Mouse (Mus musculus) C2C12 (cell line): ENCODE measurements at regions not wholly inside any gene's neighbourhood (a gene's known extent, or its start where the extent isn't known, plus 50 kb on each side); places are given as distances from the start of the nearest gene placed in this dataset.

ENCODE experiments used
- CEBPB ChIP-seq: IDR thresholded peaks from one replicate; pipeline ENCODE4 v1.6.1; 2011; ENCODE audit warnings: low read depth, mild to moderate bottlenecking, control low read depth, moderate library complexity
- CTCF ChIP-seq: IDR thresholded peaks from one replicate; pipeline ENCODE4 v1.5.1; 2011; ENCODE audit not compliant: control insufficient read depth, insufficient read depth, insufficient read length
- FOSL1 ChIP-seq: IDR thresholded peaks from one replicate; pipeline ENCODE4 v1.8.0; 2011; ENCODE audit warnings: mild to moderate bottlenecking, low read length; ENCODE audit not compliant: poor library complexity, insufficient read depth, severe bottlenecking
- MAX ChIP-seq: IDR thresholded peaks from one replicate; pipeline ENCODE4 v1.6.1; 2011; ENCODE audit warnings: mild to moderate bottlenecking, control low read depth
- MYOD1 ChIP-seq: IDR thresholded peaks from one replicate; pipeline ENCODE4 v1.6.1; 2011; ENCODE audit warnings: low read depth; ENCODE audit not compliant: control insufficient read depth, insufficient read length
- MYOG ChIP-seq: IDR thresholded peaks from one replicate; pipeline ENCODE4 v1.6.1; 2011; ENCODE audit not compliant: control insufficient read depth, insufficient read length; ENCODE audit errors: extremely low read depth
- USF1 ChIP-seq: IDR thresholded peaks from one replicate; pipeline ENCODE4 v1.6.1; 2011; ENCODE audit warnings: low read depth, mild to moderate bottlenecking, control low read depth, moderate library complexity

DNA sequence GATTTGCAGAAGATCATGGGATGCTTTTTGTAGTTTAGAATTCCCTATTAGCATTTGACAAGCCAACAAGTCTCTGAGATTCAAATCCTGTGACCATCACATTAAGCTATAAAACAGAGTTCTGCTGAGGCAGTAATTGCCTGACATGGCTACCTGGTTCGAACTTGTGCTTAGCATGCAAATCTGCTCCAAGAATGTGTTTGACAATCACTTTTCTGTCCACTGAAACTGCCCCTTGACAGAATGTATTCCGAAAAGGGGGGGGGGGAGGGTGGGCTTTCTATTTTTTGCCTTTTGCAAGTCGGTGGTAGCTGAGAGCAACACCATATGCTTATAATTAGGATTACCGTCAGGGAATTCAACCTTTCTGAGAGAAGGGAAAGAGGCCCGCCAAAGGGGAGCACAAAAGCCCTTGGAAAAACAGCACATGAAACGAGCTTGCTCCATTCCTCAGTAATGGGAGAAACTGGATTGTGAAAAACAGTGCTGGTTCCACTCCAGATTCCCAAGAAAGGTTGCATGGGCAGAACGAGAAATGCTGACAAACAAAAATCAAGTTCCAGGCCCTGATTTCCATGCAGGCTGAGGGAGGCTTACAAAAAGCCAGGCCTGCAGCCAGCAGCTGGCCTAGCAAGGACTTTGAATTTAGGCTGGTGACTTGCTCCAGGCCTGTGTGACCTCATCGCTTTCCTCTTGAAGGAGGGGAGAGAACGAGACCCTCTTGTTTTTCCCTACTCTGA lies 176.1 kb upstream of the Ldb2 start:
- TF ChIP-seq CTCF (no peak), MAX (no peak), CEBPB (no peak), MYOG (no peak), MYOD1 (no peak), USF1 (no peak), FOSL1 (no peak)
